Mouse (Mus musculus): ENCODE measurements at regions not wholly inside any gene's neighbourhood (a gene's known extent, or its start where the extent isn't known, plus 50 kb on each side); places are given as distances from the start of the nearest gene placed in this dataset.

DNA sequence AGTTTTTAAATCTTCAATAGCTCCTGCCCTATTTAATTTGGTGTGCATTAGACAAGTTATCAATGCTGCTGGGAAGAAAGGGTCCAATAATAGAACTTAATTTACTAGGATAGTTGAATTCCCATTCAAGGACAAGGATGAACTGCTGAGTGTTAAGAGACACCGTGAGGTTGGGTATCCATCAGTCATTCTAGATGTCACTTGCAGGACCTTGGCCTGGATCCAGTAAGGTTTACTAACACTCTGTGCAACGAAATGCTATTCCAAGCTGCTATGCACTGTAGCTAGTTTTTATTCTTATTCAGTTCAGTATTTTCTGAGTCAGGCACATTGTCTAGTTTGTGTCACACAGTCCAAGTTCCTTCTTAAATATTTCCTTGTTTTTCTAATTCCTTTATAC, 376.4 kb downstream of the Gja1 start:
- DNase-seq (ENCODE audit: extremely low read depth, insufficient read length, low spot score) = no peak

DNA sequence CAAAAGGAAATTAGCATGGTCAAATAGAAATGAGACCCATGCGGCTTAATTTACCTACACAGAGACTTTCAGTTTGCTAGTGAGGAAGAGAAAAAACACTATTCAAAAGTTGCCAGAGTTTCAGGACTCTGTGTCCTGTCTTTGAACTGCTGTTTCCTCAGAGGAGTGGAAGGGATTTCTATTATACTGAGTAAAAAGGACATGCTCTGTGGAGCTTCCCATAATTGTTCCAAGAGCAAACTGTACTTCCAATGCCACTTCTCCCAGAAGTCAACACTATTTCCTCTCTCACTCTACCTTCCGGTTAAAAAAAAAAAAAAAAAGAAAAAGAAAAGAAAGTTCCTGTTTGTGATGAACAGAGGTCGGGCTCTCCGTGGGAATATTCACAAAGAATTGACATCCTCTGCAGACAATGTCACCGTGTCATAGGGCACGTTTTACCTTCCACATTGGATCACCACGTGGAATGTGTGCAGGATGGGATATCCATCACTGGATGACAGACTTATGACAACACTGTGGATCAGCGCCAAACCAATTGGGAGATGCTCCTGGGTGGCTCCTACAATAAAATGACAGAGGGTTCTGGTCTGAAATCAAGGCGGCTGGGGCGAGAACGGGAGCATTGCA, 377.5 kb downstream of the Gja1 start:
- DNase-seq (ENCODE audit: extremely low read depth, insufficient read length, low spot score) = no peak

DNA sequence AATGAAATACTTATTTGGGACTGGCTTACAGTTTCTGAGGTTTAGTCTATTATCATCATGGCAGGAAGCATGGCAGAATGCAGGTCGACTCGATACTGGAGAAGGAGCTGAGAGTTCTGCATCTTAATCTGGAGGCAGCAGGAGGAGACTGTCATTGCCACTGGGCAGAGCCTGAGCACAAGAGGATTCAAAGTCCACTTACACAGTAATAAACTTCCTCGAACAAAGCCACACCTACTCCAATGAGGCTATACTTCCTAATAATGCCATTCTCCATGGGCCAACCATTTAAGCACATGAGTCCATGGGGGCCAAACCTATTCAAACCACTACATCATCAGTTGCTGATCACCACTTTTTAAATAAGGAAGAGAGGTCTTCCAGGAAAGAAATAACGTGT, 393.5 kb downstream of the Gja1 start:
- DNase-seq (ENCODE audit: extremely low read depth, insufficient read length, low spot score) = no peak

DNA sequence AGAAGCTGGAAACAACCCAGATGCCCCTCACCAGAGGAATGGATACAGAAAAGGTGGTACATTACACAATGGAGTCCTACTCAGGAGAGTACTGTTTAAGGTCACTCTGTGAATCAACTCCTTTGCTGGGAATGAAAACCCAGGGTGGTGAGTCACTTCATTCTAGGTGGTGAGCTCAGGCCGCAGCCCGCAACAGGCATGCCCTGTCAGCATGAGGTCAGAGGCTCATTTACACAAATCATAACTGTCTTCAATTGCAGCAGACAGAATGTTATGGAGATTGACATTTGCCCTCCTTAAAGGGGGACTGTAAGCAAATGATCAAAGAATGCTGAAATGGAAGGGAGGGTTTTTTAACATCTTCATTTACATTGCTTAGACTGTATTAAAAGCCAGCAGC, 405.1 kb downstream of the Gja1 start:
- peak; percentile 72 for DNase-seq (ENCODE audit: extremely low read depth, insufficient read length, low spot score)

DNA sequence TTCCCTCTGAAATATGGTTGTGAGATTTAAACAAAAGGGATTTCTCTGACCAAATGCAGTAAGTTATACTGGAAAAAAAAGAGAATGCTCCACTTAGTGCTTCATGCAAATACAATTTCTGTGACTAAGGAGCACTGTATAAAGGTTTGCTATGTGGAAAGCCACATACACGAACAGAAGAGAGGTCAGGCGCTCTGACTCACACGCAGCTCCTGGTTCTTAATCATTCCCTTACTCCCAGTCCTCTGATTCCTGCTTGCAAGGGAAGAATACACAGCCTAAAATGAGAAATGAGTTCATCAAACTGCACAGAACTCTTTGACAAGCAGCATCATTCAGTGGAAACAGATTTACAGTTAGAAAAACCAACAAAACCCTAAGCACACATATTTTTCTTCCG, 406.8 kb downstream of the Gja1 start:
- DNase-seq (ENCODE audit: extremely low read depth, insufficient read length, low spot score) = peak; percentile 50

DNA sequence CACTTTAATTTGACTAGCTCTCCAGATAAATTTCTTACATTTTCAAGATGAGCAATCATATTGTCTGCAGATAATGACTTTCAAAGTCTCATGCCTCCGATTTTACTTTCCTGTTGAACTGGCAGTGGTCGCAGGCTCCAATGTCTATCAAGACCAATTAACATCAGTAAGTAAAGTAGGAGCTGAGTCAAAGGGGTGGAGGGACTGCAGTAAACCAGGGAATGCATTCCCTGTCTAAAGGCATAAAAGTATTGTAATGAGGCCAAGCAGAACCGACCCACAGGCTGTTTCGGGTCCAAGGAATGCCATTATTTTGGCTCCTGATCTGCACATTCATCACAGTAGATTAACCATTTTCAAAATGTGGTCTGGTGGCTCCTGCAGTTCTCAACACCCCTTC, 411.0 kb downstream of the Gja1 start:
- DNase-seq (ENCODE audit: extremely low read depth, insufficient read length, low spot score) = no peak

DNA sequence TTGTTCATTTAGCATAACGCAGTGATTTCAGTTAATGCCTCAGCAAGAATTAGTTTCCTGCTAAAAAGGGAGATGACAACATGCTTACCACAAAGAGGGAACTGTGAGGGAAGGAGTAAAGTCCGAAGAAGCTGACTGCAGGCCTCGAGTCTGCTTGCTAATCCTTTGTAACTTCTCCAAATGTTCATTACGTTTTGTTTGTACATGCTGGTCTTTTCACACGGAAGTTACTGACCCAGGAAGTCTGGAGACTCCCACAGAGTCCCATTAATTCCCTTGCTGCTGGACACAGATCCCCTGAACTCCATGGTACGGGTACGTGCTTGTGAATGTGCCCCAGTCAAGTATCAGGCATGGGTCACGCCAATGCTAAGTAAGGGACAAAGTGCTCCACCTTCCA, 415.9 kb downstream of the Gja1 start:
- no peak for DNase-seq (ENCODE audit: extremely low read depth, insufficient read length, low spot score)

DNA sequence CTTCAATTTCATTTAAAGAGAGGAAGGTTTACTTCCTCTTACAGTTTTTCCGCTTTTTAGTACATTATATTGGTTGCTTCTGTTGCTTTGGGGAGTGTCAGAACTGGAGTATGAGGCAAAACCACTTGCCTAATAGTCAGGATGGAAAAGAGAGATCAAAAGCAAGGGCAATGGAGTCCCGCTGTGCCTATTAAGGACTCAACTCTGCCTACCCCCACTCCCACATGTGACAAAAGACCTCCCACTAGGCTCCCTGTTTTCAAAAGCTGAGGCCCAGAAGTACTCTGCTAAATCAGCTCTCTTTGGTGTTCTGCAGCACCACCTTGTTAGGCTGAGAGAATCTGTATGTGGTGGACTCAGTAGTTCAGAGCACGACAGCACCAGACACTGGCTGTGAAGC, 418.3 kb downstream of the Gja1 start:
- DNase-seq (ENCODE audit: extremely low read depth, insufficient read length, low spot score) = no peak

DNA sequence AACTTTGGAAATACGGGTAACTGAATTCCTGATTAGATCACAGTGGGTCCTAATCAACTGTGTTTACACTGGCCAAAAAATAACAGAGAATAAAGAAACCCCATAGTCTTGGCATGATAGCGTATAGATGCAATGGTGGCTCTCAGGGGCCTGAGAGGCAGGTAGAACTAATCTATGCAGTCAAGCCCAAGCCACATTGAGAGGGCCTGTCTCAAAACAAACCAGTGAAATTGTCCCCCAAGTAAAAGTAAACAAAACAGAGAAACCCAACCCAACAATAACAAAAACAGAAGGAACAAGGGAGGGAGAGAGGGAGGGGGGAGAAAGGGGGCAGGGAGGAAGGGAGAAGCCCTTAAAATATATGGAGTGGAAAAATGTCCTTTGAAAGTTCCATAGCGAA, 422.2 kb downstream of the Gja1 start:
- no peak for DNase-seq (ENCODE audit: extremely low read depth, insufficient read length, low spot score)

DNA sequence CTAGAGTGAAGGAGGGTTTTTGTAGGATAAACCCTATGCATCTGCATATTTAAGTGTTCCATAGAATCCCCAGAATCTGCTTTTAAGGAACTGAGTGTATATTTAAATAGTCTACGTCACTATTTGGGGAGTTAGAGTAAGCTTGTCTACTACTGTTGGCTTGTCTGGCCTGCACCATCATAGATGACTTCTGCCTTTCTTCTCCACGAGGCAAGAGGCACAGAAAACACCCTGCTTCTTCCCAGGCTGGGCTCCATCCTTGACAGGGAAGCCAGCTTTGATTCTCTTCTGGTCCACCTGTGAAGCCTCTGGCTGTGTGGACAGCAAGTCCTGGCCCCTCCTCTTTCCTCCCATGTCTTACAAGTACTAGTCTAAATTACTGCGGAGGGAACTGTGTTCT, 422.6 kb downstream of the Gja1 start:
- no peak for DNase-seq (ENCODE audit: extremely low read depth, insufficient read length, low spot score)

DNA sequence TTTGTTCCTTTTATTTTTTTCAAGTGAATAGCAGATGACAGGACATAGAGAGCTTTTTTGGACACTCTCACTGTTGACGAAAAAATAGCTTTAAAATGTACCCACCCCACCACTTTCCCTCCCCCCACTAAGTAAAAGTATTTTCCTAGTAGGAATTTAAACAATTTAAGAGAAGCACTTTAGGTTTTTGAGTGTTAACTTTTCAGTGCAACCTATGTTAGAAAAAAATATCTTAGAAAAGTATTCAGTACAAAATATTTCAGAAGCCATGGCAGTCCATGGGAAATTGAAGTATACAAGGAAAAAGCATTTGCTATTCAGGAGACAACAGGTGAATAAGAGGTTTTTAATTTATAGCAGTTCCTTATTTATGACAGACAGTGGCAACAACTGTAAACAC, 431.9 kb downstream of the Gja1 start:
- no peak for DNase-seq (ENCODE audit: extremely low read depth, insufficient read length, low spot score)

DNA sequence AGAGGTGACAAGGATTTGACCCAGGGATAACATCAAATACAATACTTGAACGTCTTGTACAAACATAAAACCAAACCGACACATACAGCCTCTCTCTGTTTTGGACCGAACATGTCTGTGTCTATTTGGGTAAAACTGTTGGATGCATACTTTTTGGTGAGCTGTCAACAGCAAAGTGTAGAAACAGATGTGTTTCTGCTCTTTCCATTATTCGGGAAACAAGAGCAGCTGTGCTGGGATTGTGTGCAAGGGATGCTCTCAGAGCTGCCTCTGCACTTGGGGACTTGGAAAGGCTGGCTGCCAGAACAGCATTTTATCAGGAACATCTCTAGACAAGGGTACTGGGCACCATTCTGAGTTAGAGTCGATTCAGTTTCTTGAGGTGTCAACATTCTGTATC, 445.0 kb downstream of the Gja1 start:
- DNase-seq (ENCODE audit: extremely low read depth, insufficient read length, low spot score) = no peak

DNA sequence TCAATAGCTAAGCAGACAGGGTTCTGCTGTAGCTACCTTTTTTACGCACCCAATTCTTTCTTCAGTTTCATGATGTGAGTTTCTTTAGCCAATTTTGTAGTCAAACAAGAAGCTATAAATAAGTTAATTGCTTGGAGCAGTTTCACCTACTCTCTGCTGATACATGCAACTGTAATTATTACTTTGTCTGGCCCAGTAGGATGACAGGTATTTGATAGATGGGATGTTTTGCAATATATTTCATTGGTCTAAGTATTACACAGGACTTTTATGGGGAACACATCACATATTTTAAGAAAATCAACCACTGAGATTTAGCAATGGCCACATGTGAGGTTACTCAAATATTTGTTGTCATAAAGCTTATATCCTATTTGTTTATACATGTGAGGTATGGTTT, 454.2 kb downstream of the Gja1 start:
- DNase-seq (ENCODE audit: extremely low read depth, insufficient read length, low spot score) = no peak

DNA sequence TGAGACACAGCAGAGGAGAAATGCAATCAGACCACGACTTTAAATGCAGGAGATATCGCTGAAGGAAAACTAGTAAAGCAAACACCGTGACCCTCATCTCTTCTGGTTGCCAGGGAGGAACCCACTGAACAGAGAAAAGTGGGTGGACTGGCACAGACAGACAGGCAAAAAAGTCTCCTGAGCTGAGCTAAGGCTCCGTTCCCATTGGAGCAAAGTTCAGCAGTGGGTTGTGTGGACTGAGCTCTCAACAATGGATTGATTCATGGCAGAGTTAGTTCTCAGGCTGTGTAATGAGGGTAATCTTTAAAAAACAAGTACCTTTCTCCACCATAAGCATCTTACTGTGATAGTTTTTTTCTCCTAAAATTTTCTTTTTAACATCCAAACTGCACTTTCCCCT, 454.8 kb downstream of the Gja1 start:
- DNase-seq (ENCODE audit: extremely low read depth, insufficient read length, low spot score) = no peak

DNA sequence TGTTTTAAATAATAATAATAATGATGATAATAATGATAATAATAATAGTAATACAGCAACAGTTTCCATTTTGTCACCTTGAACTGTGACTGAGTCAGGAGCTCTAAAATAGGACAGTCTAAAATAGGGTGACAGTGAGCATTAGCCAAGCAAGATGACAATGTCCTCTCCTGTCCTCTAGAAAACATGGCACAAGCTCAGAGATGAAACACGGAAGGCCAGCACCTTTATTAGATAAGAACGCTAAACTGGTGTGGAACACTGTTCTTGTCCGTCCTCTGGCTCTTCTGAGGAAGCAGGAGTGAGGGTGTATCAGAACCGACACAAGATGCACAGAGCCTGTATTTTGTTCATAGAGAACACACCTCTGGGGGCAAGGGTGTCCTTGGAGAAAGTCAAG, 459.0 kb downstream of the Gja1 start:
- no peak for DNase-seq (ENCODE audit: extremely low read depth, insufficient read length, low spot score)

DNA sequence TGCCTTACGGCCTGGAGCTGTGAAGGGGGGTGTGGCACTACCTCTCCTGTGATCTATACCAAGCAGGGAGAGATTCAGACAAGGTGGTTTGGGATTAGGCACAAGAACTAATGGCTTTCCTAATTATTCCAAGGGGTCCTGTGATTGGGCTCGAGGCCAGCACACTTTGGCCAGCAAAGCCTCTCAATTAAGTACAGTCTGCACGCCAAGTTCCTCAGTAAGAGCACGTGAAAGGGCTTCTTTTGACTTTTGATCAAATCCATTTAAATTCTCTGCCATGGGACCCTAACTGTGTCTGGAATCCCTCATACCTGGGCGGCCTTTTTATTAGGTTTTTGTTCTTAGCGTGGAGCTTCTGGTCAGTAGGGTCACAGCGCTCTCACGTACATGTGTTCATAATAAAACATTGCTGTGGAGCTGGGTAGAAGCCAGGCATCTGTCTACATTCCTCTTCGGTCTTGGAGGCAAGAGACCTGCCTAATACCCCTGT, 461.9 kb downstream of the Gja1 start:
- DNase-seq (ENCODE audit: extremely low read depth, insufficient read length, low spot score) = no peak

DNA sequence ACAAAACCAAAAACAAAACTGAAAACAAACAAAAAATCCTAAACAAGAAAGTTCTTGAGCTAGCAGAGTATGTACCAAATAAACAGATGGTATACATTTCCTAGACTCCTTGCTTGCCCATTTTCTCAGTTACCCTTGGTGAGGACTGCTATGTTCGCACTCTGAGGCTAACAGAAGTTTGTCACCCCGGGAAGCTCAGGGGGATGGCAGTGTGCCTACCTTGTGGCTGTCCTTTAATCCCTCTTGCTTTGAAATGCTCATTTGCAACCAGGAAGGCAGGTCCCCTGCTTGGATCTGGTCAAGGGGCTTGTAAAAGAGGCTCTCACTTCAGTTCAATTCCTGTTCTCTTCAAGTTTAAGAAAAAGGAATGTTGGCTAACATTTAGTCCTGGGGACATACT, 462.4 kb downstream of the Gja1 start:
- no peak for DNase-seq (ENCODE audit: extremely low read depth, insufficient read length, low spot score)

DNA sequence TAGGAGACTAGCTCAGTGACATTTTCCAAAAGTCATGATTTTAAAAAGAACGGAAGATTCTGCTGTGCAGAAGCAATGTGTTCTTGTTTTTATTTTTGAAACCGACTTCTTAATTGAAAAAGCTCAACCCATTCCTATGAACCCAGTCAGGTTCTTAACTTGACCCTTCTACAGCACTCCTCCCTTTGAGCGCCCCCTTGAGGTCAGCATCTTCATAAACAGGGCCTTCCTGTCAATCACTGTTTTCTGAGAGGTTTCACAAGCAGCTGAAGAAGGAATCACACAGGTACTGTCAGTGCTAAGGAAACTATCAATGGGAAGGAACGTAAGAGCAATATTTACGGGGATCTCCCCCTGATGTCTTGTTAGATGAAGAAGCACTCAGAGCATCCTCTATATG, 463.6 kb downstream of the Gja1 start:
- DNase-seq (ENCODE audit: extremely low read depth, insufficient read length, low spot score) = peak; percentile 5

DNA sequence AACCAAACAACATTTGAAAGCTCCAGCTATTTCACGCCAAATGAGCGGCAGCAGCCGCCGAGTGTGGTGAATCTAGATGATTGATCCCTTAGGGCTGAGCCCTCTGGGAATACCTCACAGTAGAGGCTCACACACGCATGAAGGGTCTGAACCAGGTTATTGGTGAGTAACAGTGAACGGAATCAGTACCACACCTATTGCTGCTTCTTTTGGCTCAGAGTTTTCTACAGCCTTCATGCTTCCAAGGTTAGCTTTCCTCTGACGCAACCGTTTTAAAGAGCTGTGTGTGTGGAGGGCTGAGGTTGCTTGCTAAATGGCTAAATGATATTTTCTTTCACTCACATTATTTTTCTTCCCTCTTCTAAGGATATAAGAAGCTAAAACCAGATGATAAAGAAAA, 464.4 kb downstream of the Gja1 start:
- DNase-seq (ENCODE audit: extremely low read depth, insufficient read length, low spot score) = no peak

DNA sequence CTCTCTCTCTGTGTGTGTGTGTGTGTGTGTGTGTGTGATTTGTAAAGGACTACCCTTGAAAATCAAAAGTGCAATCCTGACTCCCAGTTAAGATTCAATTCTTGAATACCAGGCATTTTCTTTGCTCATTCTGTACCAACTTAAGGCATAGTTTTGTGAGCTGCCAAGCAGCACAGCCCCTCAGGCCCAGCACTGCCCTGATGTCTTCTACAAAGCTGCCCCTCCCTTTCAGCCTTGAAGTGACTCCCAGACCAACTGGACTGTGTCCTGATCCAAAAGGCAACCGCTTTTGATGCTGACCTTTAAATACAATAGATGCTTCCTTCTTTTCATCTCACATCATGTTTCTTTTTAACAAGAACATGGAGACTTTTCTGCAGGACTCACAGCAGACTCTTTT, 464.8 kb downstream of the Gja1 start:
- DNase-seq (ENCODE audit: extremely low read depth, insufficient read length, low spot score) = no peak

DNA sequence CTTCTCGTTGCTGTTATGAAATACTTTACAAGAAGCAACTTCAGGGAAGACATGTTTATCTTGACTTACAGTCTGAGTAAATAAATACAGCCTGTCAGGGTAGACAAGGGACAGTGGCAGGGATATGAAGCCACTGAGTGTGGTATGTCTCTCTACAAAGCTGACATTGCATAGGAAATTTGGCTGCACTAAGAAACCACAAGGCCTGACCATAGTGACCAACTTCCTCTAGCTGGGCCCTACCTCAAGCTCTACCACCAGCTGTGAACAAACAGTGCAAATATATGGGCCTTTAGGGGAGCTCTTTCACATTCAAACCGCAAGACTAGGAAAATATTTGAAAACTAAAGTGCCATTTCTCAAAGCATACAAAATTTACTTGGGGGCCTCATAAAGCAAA, 475.4 kb downstream of the Gja1 start:
- DNase-seq (ENCODE audit: extremely low read depth, insufficient read length, low spot score) = no peak

DNA sequence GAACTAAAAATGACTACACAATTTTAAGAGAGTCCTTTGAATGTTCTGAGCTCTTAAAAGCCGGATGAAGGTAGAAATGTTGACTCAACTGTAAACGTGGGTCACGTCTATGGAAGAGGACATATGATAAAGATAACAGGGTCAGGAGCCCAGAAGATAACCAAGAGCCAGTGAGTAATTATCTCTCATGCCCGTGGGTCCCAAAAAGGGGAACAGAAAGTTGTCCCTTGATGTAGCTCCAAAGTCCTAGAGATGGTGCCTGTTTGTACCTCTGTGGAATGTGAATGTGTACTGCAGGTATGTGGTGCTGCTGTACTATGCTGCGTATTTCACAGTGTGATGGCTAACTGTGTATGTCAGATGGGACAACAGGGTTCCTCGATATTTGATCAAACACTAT, 479.1 kb downstream of the Gja1 start:
- DNase-seq (ENCODE audit: extremely low read depth, insufficient read length, low spot score) = no peak

DNA sequence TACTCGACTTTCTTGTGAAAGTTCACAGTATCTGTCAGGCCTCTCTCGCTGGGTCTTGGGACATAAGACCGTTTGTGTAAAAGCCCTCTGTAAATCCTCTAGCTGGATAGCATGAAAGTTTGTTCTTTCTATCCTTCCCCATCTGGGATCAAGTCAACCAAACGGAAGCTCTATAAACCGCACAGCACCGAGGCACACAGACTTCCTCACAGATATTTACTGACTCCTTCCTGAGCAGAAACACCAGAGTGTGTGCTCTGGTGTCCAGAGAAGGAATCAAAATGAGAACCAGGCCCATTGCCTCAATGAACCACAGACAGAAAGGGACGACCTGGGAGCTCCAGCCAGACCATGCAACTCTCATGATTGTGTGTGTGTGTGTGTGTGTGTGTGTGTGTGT, 502.6 kb downstream of the Gja1 start:
- no peak for DNase-seq (ENCODE audit: extremely low read depth, insufficient read length, low spot score)

All from 3134 (cell line).